Mouse (Mus musculus) CH12F3 (cell line): ENCODE measurements around the gene Tuba1a.
"Not testable (repeated sequence)": the region's sequence is repeated elsewhere in the genome, so short reads cannot be mapped to it uniquely, and the experiment has no call there.

Source experiments
- in situ Hi-C: fragments of 300-500 bp; cut with MboI; formaldehyde crosslinking; loops from 2 replicates; pipeline ENCODE4 v1.14.3; 2020; ENCODE audit warnings: low sequenced_read_pairs

The Tuba1a gene

DNA sequence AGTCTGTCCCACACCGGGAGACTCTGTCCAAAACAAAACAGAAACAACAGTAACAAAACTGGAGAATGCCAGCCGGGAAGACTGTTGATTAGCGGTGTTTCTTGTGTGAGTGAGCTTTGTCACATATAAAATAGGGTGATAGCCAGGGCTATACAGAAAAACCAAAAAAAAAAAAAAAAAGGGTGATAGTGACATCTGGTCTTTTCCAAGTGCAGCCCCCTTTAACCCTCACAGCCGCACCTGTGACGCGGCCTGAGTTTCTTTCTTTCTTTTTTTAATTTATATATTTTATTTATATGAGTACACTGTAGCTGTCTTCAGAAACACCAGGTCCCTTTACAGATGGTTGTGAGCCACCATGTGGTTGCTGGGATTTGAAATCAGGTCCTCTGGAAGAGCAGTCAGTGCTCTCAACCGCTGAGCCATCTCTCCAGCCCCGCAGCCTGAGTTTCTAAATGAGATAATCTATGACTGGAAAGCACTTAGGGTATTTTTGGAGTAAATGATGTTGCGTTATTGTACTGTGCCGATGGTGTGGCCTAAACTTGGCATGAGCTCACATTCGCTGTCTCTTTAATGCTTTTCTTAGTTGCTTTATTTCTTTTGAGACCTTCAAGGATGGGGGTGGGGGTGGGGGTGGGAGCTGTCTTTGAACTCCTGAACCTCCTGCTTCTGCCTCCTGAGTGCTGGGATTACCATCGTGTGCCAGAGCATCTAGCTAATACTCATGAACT lies 32.6 kb upstream of the Tuba1a start:
- in situ Hi-C loops: no loop called here

DNA sequence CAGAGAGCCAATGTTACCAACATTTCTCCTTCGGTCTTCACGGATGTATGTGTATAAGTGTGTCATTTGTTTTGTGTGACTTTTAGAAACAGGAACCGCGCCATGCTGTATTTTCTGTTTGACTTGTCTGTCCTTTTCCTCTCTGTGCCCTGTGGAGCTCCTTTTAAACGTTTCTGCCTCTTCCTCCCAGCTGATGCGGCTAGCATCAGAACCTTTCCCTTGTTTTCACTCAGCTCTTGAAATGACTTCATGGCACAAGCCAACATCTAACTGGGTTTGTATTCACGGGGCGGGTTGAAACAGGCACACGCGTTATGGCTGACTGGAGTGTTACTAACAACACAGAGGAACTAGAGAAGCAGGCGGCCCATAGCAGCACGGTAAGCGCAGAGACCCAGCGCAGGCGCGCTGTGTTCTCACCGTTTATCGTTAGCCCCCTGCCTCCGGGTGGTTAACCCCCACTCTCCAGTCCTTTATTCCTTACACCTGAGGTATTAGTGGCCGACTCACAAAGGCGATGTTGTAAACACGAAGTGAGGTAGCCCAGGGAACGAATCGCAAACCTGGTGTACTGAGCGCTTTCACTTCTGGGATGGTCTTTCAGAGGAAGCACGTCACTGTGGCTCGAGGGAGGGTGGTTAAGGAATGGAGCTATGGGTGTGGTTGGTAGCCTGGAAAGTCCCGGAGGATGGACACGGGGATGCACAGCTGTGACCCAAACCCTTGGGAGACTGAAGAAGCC lies 31.9 kb upstream of the Tuba1a start:
- in situ Hi-C loops: no loop called here

DNA sequence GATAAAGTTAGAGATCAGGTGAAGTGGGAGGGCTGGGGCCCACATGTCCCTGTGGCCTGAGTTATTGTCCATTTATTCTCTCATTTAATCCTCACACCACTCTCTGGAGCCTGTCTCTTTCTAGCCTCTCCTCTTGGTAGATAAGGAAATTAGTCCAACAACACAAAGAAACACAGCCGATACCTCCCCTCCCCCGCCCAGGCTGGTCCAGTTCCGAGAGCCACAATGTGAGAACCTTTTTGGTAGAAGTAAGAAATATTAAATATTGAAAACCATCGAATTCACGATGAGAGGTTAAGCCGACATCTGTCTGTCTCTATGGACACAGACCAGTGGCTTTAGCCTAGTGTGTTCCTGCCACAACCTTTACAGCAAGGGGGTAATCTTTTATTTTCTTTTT lies 31.2 kb upstream of the Tuba1a start:
- in situ Hi-C loops: no loop called here

- in situ Hi-C loops: no loop called here
Measured at GRCm38 (mm10) chr15:98983431-98984081, 30.1 kb upstream of the Tuba1a start.

GRCm38 (mm10) chr15:98982100-98982499 lies 28.6 kb upstream of the Tuba1a start:
- in situ Hi-C loops: no loop called here

GRCm38 (mm10) chr15:98980012-98980614 lies 26.6 kb upstream of the Tuba1a start:
- in situ Hi-C loops: no loop called here

- in situ Hi-C loops: no loop called here
Measured at GRCm38 (mm10) chr15:98978409-98979172, 25.1 kb upstream of the Tuba1a start.

DNA sequence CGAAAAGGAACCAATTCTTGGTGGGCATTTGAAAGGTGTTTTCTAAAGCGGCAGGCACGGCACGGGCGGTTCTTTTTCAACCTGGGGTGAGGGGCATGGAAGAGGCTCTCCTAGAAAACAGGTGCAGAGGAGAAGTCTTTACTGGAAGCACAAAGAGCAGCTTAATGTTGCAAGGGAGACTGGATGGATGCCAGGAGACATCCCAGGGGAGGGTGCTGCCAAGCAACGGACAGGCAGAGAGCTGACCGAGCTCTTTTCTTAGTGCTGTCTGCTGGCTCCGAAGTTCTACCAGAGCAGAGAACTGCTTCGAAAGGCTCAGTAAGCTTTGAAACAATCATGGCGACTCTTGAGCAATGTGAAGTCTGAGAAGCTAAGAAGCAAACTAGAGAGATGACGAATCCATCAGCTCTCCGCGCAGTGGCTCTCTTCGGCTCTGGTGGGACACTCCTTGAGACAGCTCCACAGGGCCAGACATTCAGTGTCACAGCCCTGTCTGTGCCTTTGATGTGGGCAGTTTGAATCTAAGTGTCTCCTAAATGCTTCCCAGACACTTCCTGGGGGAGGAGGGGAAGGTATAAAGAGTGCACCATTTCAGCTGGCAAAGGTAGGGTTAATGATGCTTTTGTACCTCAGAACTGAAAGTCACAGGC lies 24.4 kb upstream of the Tuba1a start:
- in situ Hi-C loops: no loop called here

GRCm38 (mm10) chr15:98976763-98977758 lies 23.6 kb upstream of the Tuba1a start:
- in situ Hi-C loops: no loop called here

DNA sequence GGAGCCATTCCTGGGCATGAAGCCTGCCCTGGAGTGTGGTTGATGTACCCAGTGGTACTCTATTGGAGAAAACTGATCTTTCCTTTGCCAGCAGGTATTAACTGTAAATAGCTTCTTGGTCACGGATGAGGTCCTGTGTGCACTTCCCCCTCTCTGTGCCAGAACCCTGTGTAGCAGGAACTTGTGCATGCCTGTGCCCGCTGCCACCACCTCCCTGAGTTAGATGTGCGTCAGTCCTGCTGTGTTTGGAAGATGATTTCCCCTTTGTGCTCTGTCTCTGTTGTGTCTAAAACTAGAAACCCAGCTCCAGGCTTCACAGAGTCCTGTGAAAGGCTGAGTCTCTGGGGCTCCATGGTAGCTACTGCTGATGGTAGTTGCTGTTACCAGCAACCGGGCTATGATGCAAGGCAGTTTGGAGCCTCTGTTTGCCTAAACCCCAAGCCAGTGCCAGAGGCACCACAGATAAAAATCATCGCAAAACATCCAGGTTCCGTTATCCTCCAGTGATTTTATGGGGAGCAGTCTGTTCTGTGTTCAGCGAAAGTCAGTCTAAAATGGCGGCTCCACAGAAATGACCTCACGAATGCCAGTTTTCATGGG lies 19.6 kb upstream of the Tuba1a start:
- in situ Hi-C loops: no loop called here

- in situ Hi-C loops: not testable (repeated sequence)
Measured at GRCm38 (mm10) chr15:98971576-98972320, 18.2 kb upstream of the Tuba1a start.

DNA sequence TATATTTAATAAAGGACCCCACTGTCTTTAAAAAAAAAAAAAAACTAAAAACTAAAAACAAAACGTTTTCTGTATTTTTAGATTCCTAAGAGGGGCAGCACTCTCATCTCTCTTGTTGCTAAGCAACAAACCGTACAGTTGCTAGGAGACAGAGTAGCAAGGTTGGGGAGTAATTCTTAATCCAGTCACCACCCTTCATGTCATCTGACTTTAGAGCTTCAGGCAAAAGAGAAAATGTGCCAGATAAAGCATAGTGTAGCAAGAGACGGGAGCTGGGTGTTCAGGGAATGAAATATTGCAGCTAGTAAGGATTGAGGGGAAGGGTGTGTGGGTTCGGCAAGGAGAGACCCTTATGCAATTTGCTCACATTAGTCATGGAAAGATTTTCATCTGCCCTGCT lies 17.6 kb upstream of the Tuba1a start:
- in situ Hi-C loops: no loop called here

- in situ Hi-C loops: no loop called here
Measured at GRCm38 (mm10) chr15:98969372-98970101, 16.0 kb upstream of the Tuba1a start.

DNA sequence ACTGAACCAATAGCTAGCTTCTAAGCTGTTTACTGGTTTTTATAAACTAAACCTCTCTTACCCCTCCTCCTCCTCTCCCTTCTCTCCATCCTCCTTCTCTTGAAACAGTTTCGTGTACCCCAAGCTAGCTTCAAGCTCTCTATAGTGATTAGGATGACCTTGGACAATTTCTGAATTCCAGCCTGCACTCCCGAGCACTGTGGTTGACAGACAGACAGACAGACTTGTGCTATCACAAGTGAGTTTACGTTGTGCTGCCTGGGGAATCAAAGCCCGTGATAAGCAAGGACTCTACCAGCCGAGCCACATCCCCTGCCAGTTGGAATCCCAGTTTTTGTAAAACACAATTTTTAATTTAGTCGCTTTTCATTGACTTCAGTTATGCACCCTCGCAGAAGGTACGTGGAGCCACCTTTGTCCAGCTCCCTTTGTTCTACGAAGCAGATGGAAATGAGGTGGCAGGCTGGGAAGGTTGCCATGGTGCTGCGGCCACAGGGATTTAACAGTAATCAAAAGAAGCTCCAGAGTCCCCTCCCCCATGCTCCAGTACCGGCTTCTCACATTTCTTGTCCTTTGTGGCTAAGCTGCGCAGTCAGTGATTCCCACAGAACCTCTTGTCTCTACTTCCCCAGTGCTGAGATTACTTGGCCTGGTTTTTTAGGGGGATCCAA lies 15.3 kb upstream of the Tuba1a start:
- in situ Hi-C loops: no loop called here

- in situ Hi-C loops: no loop called here
Measured at GRCm38 (mm10) chr15:98959531-98959930, 6.0 kb upstream of the Tuba1a start.

GRCm38 (mm10) chr15:98958901-98959420 lies 5.5 kb upstream of the Tuba1a start:
- in situ Hi-C loops: no loop called here
